Mouse (Mus musculus): Measurements from ENCODE around the gene Tbcd.

DNA sequence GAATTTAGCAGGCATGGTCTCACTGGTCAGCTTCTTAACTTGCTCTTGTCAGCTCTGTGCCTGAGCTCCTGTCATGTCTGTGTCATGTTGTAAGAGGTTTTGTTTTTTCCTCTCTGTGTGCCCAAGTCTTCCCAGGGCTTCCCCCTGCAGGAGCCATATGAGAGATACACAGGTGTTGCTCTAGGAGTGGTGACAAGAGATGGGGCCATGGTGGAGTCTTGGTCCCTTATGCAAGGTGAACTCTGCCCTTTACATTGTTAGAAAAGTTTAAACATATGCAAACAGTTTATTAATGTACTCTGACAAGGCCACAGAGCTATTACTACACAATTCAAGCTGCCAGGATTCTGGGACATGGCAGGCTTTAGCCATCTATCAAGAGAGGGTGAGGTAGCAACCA is 164.8 kb downstream of the Tbcd start:
- TF ChIP-seq CTCF (IDR thresholded peaks at IDR 0.05), result no peak
- TF ChIP-seq POLR2A (IDR thresholded peaks at IDR 0.05; ENCODE audit: insufficient read depth, low read depth, low read length), result no peak
- TF ChIP-seq EP300 (IDR thresholded peaks at IDR 0.05; ENCODE audit: insufficient read depth, low read depth, low read length), result no peak

All from heart, adult 2 months (tissue).